Mouse (Mus musculus) thymus, adult 2 months (tissue): ENCODE measurements at regions not wholly inside any gene's neighbourhood (a gene's known extent, or its start where the extent isn't known, plus 50 kb on each side); places are given as distances from the start of the nearest gene placed in this dataset.

ENCODE experiments used
- DNase-seq: peaks from one replicate; pipeline ENCODE4 v3.0.0; 2021
- H3K27ac ChIP-seq: fragments of 200-500 bp; 2 replicates; pipeline ENCODE4 v1.5.1; 2012; ENCODE audit warnings: low read length, control low read depth; ENCODE audit not compliant: control insufficient read depth, insufficient read depth
- H3K27me3 ChIP-seq: fragments of 200-500 bp; 2 replicates; pipeline ENCODE4 v1.6.1; 2012; ENCODE audit warnings: mild to moderate bottlenecking, low read length, moderate library complexity, mixed read lengths; ENCODE audit not compliant: control insufficient read depth, insufficient read depth
- H3K36me3 ChIP-seq: fragments of 200-500 bp; 2 replicates; pipeline ENCODE4 v1.6.1; 2012; ENCODE audit warnings: mild to moderate bottlenecking, low read length, moderate library complexity; ENCODE audit not compliant: control insufficient read depth, insufficient read depth
- H3K4me1 ChIP-seq: fragments of 200-500 bp; replicated peaks from 2 replicates; pipeline ENCODE4 v1.6.1; 2012; ENCODE audit warnings: low read length; ENCODE audit not compliant: control insufficient read depth, insufficient read depth
- H3K4me3 ChIP-seq: fragments of 200-500 bp; 2 replicates; pipeline ENCODE4 v1.5.1; 2012; ENCODE audit warnings: mild to moderate bottlenecking, low read length, control low read depth, moderate library complexity; ENCODE audit not compliant: control insufficient read depth, insufficient read depth
- CTCF ChIP-seq: fragments of 200-500 bp; IDR thresholded peaks from 2 replicates; pipeline ENCODE4 v1.5.1; 2012; ENCODE audit warnings: mild to moderate bottlenecking, control low read depth, low read length, moderate library complexity, borderline replicate concordance; ENCODE audit not compliant: control insufficient read depth, poor library complexity, insufficient read depth; ENCODE audit errors: extremely low read depth
- POLR2A ChIP-seq: fragments of 200-500 bp; IDR thresholded peaks from 2 replicates; pipeline ENCODE4 v1.6.1; 2012; ENCODE audit warnings: mild to moderate bottlenecking, low read length, control low read depth, moderate library complexity; ENCODE audit not compliant: control insufficient read depth, poor library complexity, insufficient read depth; ENCODE audit errors: extremely low read depth
- WGBS: fragments of 180-500 bp; shearing (Covaris S2); methylation state at CpG from one replicate; pipeline ENCODE4 v1.1.7; 2018; 5-methylcytosine and 5-hydroxymethylcytosine counted together

DNA sequence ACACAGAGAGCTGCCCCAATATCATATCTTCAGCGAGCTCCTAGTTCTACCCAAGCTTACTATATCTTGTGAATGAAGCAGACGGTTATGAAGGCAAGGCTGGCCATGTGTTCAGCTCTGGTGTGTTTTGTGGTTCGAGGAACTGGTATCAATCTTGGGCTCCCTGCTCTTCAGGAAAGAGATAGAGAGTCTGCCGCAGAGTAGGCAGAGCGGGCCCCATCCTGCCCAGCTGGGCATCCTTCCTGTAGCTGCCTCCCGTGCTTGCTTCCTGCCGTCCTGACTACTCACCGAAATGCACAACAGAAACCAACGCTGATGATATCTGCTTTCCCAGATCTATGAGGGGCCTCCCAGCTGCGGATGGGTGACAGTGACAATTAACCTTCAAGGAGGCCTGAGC, 60.3 kb downstream of the Snrpe start:
- DNase-seq = peak; percentile 62
- TF ChIP-seq POLR2A = no peak
- TF ChIP-seq CTCF = 0 out of 2 replicates have a peak, but pooled peaks have one; percentile 33
- 5% methylated on average over 10 of the region's 10 CpGs for WGBS
- H3K27ac ChIP-seq = no peak overlapping the region
- no peaks in the 10 kb centered on the region for H3K36me3 ChIP-seq
- no peak overlapping the region for H3K4me3 ChIP-seq
- no peaks in the 10 kb centered on the region for H3K27me3 ChIP-seq
- peaks cover 18% of the 10 kb centered on the region for H3K4me1 ChIP-seq

DNA sequence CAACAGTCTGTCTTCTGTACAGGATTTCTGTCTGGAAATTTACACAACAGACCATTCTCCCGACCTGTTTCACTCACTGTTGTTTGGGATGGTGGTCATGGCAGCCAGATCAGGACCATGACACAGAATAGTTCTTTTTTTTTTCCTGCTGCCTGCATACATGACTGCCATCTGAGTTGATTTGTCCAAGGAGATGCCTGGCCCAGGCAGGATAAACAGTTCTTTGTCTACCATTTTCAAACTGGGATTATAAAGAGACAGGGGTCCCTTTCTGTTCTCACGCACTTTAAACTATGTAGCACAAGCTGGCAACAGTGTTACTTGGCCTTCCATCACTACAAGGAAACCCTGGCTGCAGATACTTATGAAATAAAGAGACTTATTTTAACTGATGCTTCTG, 61.1 kb downstream of the Snrpe start:
- Histone ChIP-seq H3K27ac (no peak overlapping the region), H3K27me3 (no peaks in the 10 kb centered on the region), H3K4me1 (peaks cover 25% of the 10 kb centered on the region), H3K36me3 (no peaks in the 10 kb centered on the region), H3K4me3 (no peak overlapping the region)
- no peak for TF ChIP-seq POLR2A
- TF ChIP-seq CTCF = no peak
- no peak for DNase-seq
- WGBS = 80% methylated on average over 2 of the region's 2 CpGs

DNA sequence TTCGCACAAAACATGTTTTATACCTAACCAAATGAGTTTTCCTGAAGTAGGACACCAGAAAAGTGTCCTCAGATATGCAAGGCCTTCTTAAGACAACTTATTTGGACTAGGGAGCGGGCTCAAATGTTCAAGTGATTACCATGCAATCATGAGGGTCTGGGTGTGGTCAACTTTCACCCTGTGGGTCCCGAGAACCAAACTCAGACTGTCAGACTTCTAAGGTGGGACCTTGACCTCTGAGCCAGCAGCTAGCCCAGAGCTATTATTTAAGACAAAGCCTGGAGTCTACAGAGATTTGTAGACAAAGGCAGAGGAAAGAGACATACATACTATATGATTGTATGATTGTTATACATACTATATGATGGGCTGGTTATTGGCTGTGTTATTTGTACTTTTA, 62.5 kb downstream of the Snrpe start:
- no peak for DNase-seq
- no peak for TF ChIP-seq POLR2A
- TF ChIP-seq CTCF = no peak
- 93% methylated on average over 3 of the region's 3 CpGs for WGBS
- Histone ChIP-seq H3K4me3 (no peak overlapping the region), H3K36me3 (no peaks in the 10 kb centered on the region), H3K4me1 (peaks cover 38% of the 10 kb centered on the region), H3K27me3 (no peaks in the 10 kb centered on the region), H3K27ac (no peak overlapping the region)

DNA sequence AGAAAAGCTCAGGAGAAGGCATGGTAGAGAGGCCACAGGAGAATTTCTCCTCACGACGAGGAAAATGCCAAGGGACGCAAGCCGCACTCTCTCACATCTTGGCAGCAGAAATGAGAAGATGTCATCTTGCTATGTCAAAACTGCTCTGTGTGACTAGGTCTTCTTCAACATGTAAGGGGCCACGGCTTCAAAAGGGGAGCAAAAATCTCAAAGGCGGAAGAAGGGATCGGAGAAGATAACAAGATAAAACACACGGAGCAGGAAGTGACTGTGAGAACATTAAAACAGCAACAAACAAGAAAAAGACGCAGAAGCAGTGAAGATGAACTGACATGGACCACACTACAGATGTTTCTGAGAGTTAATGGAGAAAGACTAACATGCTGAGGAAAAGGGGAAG, 65.1 kb downstream of the Snrpe start:
- WGBS = 33% methylated on average over 9 of the region's 9 CpGs
- peak; percentile 45 for DNase-seq

DNA sequence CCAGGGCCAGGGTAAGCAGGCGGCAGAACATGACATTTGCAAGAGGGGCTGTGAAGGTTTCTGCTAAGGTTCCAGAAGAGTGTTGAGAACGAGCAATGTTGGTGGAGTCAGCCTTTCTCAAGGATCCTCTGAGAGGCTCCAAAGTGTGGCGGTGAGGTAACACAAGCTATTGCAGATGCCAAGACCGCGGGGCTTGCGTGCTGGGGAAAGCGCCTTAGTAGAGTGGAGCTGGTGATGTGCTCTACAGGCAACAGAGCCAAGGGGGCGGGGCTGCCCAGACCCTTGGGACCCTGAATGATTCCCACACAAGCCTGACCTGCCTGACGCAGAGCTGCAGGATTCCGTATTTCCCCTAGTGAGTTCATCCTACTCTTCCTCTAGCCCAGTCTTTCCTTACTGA, 66.3 kb downstream of the Snrpe start:
- DNase-seq = no peak
- TF ChIP-seq POLR2A = no peak
- no peak for TF ChIP-seq CTCF
- H3K27me3 ChIP-seq = no peaks in the 10 kb centered on the region
- no peaks in the 10 kb centered on the region for H3K36me3 ChIP-seq
- 94% methylated on average over 10 of the region's 10 CpGs for WGBS
- no peak overlapping the region for H3K27ac ChIP-seq
- H3K4me1 ChIP-seq = peaks cover 41% of the 10 kb centered on the region
- H3K4me3 ChIP-seq = no peak overlapping the region

More for the DNA sequence above, 65.1 kb downstream of the Snrpe start:
- peak overlapping the region; percentile 85 for H3K27ac ChIP-seq
- TF ChIP-seq POLR2A (no peak), CTCF (no peak)
- H3K36me3 ChIP-seq = no peaks in the 10 kb centered on the region
- no peaks in the 10 kb centered on the region for H3K27me3 ChIP-seq
- peaks cover 47% of the 10 kb centered on the region for H3K4me1 ChIP-seq
- no peak overlapping the region for H3K4me3 ChIP-seq

DNA sequence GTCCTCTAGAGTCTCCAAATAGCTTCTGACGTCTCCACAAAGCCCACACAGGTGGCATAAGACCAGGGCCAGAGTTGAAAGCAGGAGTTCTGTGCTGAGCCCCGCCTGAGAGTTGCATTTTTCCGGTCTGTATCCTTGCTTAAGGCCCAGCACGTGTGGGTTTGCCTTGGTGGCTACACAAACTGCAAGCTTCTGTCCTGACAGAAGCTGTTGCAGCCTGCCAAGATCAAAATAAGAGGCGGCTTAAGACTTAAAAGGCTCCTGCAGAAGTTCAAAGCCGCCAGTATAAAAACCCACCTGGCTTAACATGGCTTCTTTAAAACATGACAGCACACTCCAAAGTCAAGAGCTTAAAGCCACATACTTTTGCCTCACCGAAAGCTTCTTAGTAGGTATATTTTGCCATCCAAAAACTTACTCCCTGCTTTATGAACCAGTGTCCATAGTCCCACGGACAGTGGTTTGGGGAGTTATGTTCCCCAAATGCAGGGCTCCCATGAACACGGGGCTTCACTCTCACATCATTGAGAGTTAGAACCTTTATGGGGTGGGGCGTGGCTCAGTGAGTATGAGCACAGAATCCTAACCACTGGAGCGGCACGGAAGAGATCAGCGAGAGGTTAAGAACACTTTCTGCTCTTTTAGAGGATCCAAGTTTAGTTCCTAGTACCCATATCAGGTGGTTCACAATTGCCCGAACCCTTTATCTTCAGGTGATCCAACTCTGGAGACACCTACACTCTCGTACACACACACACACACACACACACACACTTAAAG, 67.9 kb downstream of the Snrpe start:
- Histone ChIP-seq H3K36me3 (no peaks in the 10 kb centered on the region), H3K27me3 (no peaks in the 10 kb centered on the region), H3K4me1 (peaks cover 40% of the 10 kb centered on the region), H3K4me3 (no peak overlapping the region), H3K27ac (peak overlapping the region; percentile 73)
- peak; percentile 70 for DNase-seq
- 24% methylated on average over 15 of the region's 15 CpGs for WGBS
- TF ChIP-seq CTCF = no peak
- TF ChIP-seq POLR2A = no peak

DNA sequence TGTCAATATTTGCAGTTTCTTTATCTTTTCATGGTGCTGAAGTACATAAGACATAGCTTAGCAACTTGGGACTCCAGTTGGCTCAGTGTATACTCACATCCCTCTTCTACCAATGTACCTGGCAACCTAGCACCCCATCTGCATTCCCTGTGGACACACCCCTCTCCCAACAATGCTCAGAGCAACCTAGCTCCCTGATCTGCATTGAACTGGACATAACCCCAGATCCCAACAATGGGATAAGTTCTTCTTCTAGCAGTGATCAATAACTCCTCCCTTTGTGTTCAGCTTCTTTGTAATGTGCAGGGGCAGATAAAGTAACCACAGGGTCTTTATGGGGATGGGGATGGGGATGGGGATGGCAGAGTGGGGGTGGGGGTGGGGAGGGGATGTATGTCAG, 79.4 kb downstream of the Snrpe start:
- no peak overlapping the region for H3K27ac ChIP-seq
- no peak for TF ChIP-seq CTCF
- no peak for DNase-seq
- H3K4me1 ChIP-seq = 0 out of 2 replicates have a peak, but pooled peaks cover 4% of the 10 kb centered on the region
- no peaks in the 10 kb centered on the region for H3K27me3 ChIP-seq
- H3K4me3 ChIP-seq = no peak overlapping the region
- no peaks in the 10 kb centered on the region for H3K36me3 ChIP-seq
